Mouse (Mus musculus) brain, adult 10 weeks (tissue): ENCODE data around the gene Cd200r3. TPM values are rescaled to one million over a fixed set of nuclear protein-coding genes. Genes with fewer than 3 reads are reported as not detected.

ENCODE experiments used
- polyA plus RNA-seq: library from polyadenylated mRNA; stranded (reverse); fragments of 350-450 nt; fragmentation: Illumina TruSeq; extraction: RNeasy Lipid Tissue Mini Kit (QIAGEN cat#74804); gene quantifications from one replicate; pipeline ENCODE4 v1.2.3, GENCODE M21; 2015; ENCODE audit warnings: low read depth, low replicate concordance

The Cd200r3 gene
- not detected for polyA plus RNA-seq

DNA sequence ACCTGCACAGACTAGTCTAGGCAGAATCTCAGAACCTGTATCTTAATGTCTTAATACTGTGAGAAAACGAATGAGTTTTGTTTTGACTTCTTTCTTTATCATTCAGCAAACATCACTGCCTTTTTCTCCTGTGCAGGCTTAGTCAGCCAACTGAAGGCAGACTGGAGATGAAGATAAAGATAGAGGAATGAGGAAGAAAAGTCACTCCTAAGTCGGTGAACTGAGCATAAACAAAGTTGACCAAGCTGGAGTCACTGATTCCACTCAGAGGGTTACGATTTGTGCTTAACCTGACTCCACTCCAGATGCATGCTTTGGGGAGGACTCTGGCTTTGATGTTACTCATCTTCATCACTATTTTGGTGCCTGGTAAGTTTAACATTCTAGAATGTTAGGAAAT, at the start of gene Cd200r3:
Gene Cd200r3, plus strand, starts transcription at position 211 of the 400 bp plus-strand sequence.

Other genes starting within 250 kb of the Cd200r3 start
- 5.0 TPM for gene Nepro, start 219.4 kb upstream of the Cd200r3 start, polyA plus RNA-seq
- gene Gtpbp8, start 197.3 kb upstream of the Cd200r3 start, polyA plus RNA-seq = 27.2 TPM
- gene Cd200r1, start 177.9 kb upstream of the Cd200r3 start, polyA plus RNA-seq = 0.71 TPM
- gene Cd200r4, start 131.9 kb upstream of the Cd200r3 start, polyA plus RNA-seq = 0.22 TPM
- gene Cd200r2, start 76.6 kb upstream of the Cd200r3 start, polyA plus RNA-seq = not detected
- 4.8 TPM for gene Ccdc80, start 149.7 kb downstream of the Cd200r3 start, polyA plus RNA-seq
- 45.6 TPM for gene Slc35a5, start 215.0 kb downstream of the Cd200r3 start, polyA plus RNA-seq
- gene Atg3, start 215.1 kb downstream of the Cd200r3 start, polyA plus RNA-seq = 54.9 TPM